Mouse (Mus musculus) lung, embryonic 16.5 days (tissue): Measurements from ENCODE around the gene Gm21244. TPM values are rescaled to one million over a fixed set of nuclear protein-coding genes. Genes with fewer than 3 reads are reported as not detected.
"Not testable (repeated sequence)": the region's sequence is repeated elsewhere in the genome, so short reads cannot be mapped to it uniquely, and the experiment has no call there.

Source experiments
- ATAC-seq: fragments of 200-750 bp; cut with Nextera tagmentation; 2 replicates; pipeline ENCODE4 v1.8.0; 2017; ENCODE audit warnings: low read depth, mild to moderate bottlenecking, moderate library complexity
- H3K27ac ChIP-seq: fragments of 300-500 bp; sonication (generic); 2 replicates; pipeline ENCODE4 v1.5.1; 2014; ENCODE audit warnings: mild to moderate bottlenecking, control low read depth, low read length
- H3K27me3 ChIP-seq: fragments of 300-500 bp; sonication (generic); 2 replicates; pipeline ENCODE4 v1.6.1; 2014; ENCODE audit warnings: low read depth, low read length, mixed read lengths; ENCODE audit not compliant: control insufficient read depth, insufficient read depth
- H3K36me3 ChIP-seq: fragments of 300-500 bp; sonication (generic); 2 replicates; pipeline ENCODE4 v1.6.1; 2014; ENCODE audit warnings: low read length; ENCODE audit not compliant: control insufficient read depth, insufficient read depth
- H3K4me1 ChIP-seq: fragments of 300-500 bp; sonication (generic); replicated peaks from 2 replicates; pipeline ENCODE4 v1.6.1; 2014; ENCODE audit warnings: low read length, mixed read lengths; ENCODE audit not compliant: control insufficient read depth, insufficient read depth
- H3K4me2 ChIP-seq: fragments of 300-500 bp; sonication (generic); 2 replicates; pipeline ENCODE4 v1.6.1; 2014; ENCODE audit warnings: low read depth, low read length, control low read depth
- H3K4me3 ChIP-seq: fragments of 300-500 bp; sonication (generic); 2 replicates; pipeline ENCODE4 v1.5.1; 2014; ENCODE audit warnings: mild to moderate bottlenecking, low read length, control low read depth
- H3K9ac ChIP-seq: fragments of 300-500 bp; sonication (generic); 2 replicates; pipeline ENCODE4 v1.6.1; 2014; ENCODE audit warnings: low read length, control low read depth
- H3K9me3 ChIP-seq: fragments of 300-500 bp; sonication (generic); 2 replicates; pipeline ENCODE4 v1.6.1; 2016; ENCODE audit warnings: low read length; ENCODE audit not compliant: control insufficient read depth
- WGBS: fragments of 180-500 bp; shearing (Covaris S2); extraction: QIAGEN DNeasy Blood & Tissue Kit; methylation state at CpG from one replicate; pipeline ENCODE4 v1.1.7; 2014; 5-methylcytosine and 5-hydroxymethylcytosine counted together
- polyA plus RNA-seq: library from polyadenylated mRNA; unstranded; fragments of >200 nt; fragmentation: Nextera tagmentation; extraction: Ambion mirVana; gene quantifications from 2 replicates; pipeline ENCODE4 v1.2.1, GENCODE M21; 2015

Gene Gm21244
- not detected in 2 replicates for polyA plus RNA-seq

DNA sequence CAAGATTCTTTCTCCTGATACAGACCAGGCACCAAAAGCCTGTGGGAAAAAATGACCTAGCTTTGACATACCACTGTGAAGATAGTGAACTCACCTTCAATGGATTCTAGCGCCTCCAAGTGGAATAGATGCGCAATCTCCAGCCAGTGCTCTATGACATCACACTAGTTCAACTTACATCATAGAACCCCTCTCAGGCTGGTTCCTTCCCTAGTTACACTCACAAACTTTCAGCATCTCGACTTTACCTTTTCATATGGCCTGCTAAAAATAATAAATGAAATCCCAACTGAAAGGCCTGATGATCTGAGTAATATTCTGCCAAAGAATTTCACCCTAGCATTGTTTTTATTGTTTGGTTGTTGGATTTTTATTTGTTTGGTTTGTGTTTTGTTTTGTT lies at the start of gene Gm21244:
TSS of gene Gm21244 (minus strand) at position 101 of the 400 bp plus-strand sequence.
- not testable (repeated sequence) for H3K4me1 ChIP-seq, ATAC-seq, H3K36me3 ChIP-seq, H3K9me3 ChIP-seq, H3K27ac ChIP-seq, H3K4me2 ChIP-seq, H3K4me3 ChIP-seq, H3K27me3 ChIP-seq, H3K9ac ChIP-seq
- no CpG with 5 or more reads among the region's 3 CpGs for WGBS

Other genes with a start within 250 kb of the Gm21244 start
- gene Gm28998, start 84.5 kb upstream of the Gm21244 start, polyA plus RNA-seq, result not detected in 2 replicates
- gene Gm21788, start 235.7 kb upstream of the Gm21244 start, polyA plus RNA-seq, result not detected in 2 replicates